In genomic region chr13:27725057-27725456, GRCm38 (mm10) we compare ENCODE assay signal across 38 mouse cellular contexts. TPM values are rescaled to one million over a fixed set of nuclear protein-coding genes. Genes with fewer than 3 reads are reported as not detected.
"Had no signal": no experiment of that assay in that cellular context is flagged by ENCODE, and none has a peak within 500 bp of the region (broad histone marks: within the 10 kb centered on the region; RNA-seq: fewer than 3 reads in every experiment).

No protein-coding gene starts in this region.

RNA-seq across cellular contexts. Expression of gene Prl7d1, which starts 8.5 kb away (rescaled TPM):
- total RNA-seq: gastrocnemius, adult 18-20 months; gastrocnemius, adult 8-10 months; gastrocnemius, postnatal 14 days; gastrocnemius, postnatal 36 days; heart, adult 2 months; heart, postnatal 14 days; heart, postnatal 36 days; hematopoietic stem cell, adult 5-6 weeks; hindbrain, postnatal 0 days; layer of hippocampus, adult 18-20 months; layer of hippocampus, adult 8-10 months; layer of hippocampus, postnatal 14 days; layer of hippocampus, postnatal 36 days; left cerebral cortex, adult 18-20 months; left cerebral cortex, adult 8-10 months; left cerebral cortex, postnatal 10 days; left cerebral cortex, postnatal 25 days; left cerebral cortex, postnatal 4 days; liver, adult 2 months had no signal
- polyA plus RNA-seq: gonadal fat pad, adult 2 months; heart, adult 2 months; heart, embryonic 11.5 days; heart, embryonic 13.5 days; heart, embryonic 15.5 days; heart, postnatal 0 days; hindbrain, embryonic 11.5 days; hindbrain, embryonic 13.5 days; hindbrain, embryonic 15.5 days; hindbrain, postnatal 0 days; intestine, embryonic 14.5 days; intestine, embryonic 16.5 days; kidney, embryonic 14.5 days; kidney, embryonic 16.5 days; large intestine, adult 2 months; limb, embryonic 11.5 days; limb, embryonic 13.5 days; limb, embryonic 15.5 days; liver, adult 2 months; liver, embryonic 12.5 days; liver, embryonic 14.5 days; liver, embryonic 16.5 days had no signal

RNA-seq across cellular contexts. Expression of gene Prl7c1, which starts 55.5 kb away (rescaled TPM):
- total RNA-seq: gastrocnemius, adult 18-20 months; gastrocnemius, adult 8-10 months; gastrocnemius, postnatal 14 days; gastrocnemius, postnatal 36 days; heart, adult 2 months; heart, postnatal 14 days; heart, postnatal 36 days; hematopoietic stem cell, adult 5-6 weeks; hindbrain, postnatal 0 days; layer of hippocampus, adult 18-20 months; layer of hippocampus, adult 8-10 months; layer of hippocampus, postnatal 14 days; layer of hippocampus, postnatal 36 days; left cerebral cortex, adult 18-20 months; left cerebral cortex, adult 8-10 months; left cerebral cortex, postnatal 10 days; left cerebral cortex, postnatal 25 days; left cerebral cortex, postnatal 4 days; liver, adult 2 months had no signal
- polyA plus RNA-seq: gonadal fat pad, adult 2 months; heart, adult 2 months; heart, embryonic 11.5 days; heart, embryonic 13.5 days; heart, embryonic 15.5 days; heart, postnatal 0 days; hindbrain, embryonic 11.5 days; hindbrain, embryonic 13.5 days; hindbrain, embryonic 15.5 days; hindbrain, postnatal 0 days; intestine, embryonic 14.5 days; intestine, embryonic 16.5 days; kidney, embryonic 14.5 days; kidney, embryonic 16.5 days; large intestine, adult 2 months; limb, embryonic 11.5 days; limb, embryonic 13.5 days; limb, embryonic 15.5 days; liver, adult 2 months; liver, embryonic 12.5 days; liver, embryonic 14.5 days; liver, embryonic 16.5 days had no signal

RNA-seq across cellular contexts. Expression of gene Prl7a2, which starts 57.2 kb away (rescaled TPM):
- total RNA-seq: gastrocnemius, adult 18-20 months; gastrocnemius, adult 8-10 months; gastrocnemius, postnatal 14 days; gastrocnemius, postnatal 36 days; heart, adult 2 months; heart, postnatal 14 days; heart, postnatal 36 days; hematopoietic stem cell, adult 5-6 weeks; hindbrain, postnatal 0 days; layer of hippocampus, adult 18-20 months; layer of hippocampus, adult 8-10 months; layer of hippocampus, postnatal 14 days; layer of hippocampus, postnatal 36 days; left cerebral cortex, adult 18-20 months; left cerebral cortex, adult 8-10 months; left cerebral cortex, postnatal 10 days; left cerebral cortex, postnatal 25 days; left cerebral cortex, postnatal 4 days; liver, adult 2 months had no signal
- polyA plus RNA-seq: gonadal fat pad, adult 2 months; heart, adult 2 months; heart, embryonic 11.5 days; heart, embryonic 13.5 days; heart, embryonic 15.5 days; heart, postnatal 0 days; hindbrain, embryonic 11.5 days; hindbrain, embryonic 13.5 days; hindbrain, embryonic 15.5 days; hindbrain, postnatal 0 days; intestine, embryonic 14.5 days; intestine, embryonic 16.5 days; kidney, embryonic 14.5 days; kidney, embryonic 16.5 days; large intestine, adult 2 months; limb, embryonic 11.5 days; limb, embryonic 13.5 days; limb, embryonic 15.5 days; liver, adult 2 months; liver, embryonic 12.5 days; liver, embryonic 16.5 days had no signal
